Mouse (Mus musculus): Measurements from ENCODE around the gene Srsf5.
A peak's percentile ranks its signal among the peaks of the same experiment; 100 is the strongest.
"Not testable (repeated sequence)": the region's sequence is repeated elsewhere in the genome, so short reads cannot be mapped to it uniquely, and the experiment has no call there.

The Srsf5 gene

GRCm38 (mm10) chr12:80945334-80945995, at the start of gene Srsf5:
TSS of gene Srsf5 (plus strand) at chr12:80945504.
- DNase-seq (ENCODE audit: low read depth, low spot score): peak; percentile 98

GRCm38 (mm10) chr12:80909631-80910030, 35.7 kb upstream of the Srsf5 start:
- no peak for DNase-seq (ENCODE audit: low read depth, low spot score)

GRCm38 (mm10) chr12:80917764-80918163, 27.5 kb upstream of the Srsf5 start:
- DNase-seq (ENCODE audit: low read depth, low spot score): peak; percentile 76

- DNase-seq (ENCODE audit: low read depth, low spot score): no peak
Observed at GRCm38 (mm10) chr12:80921301-80921700, 24.0 kb upstream of the Srsf5 start.

GRCm38 (mm10) chr12:80922869-80923268, 22.4 kb upstream of the Srsf5 start:
- DNase-seq (ENCODE audit: low read depth, low spot score): no peak

- no peak for DNase-seq (ENCODE audit: low read depth, low spot score)
Observed at GRCm38 (mm10) chr12:80923602-80924001, 21.7 kb upstream of the Srsf5 start.

- no peak for DNase-seq (ENCODE audit: low read depth, low spot score)
Observed at GRCm38 (mm10) chr12:80924205-80924604, 21.1 kb upstream of the Srsf5 start.

GRCm38 (mm10) chr12:80925919-80926318, 19.4 kb upstream of the Srsf5 start:
- DNase-seq (ENCODE audit: low read depth, low spot score): no peak

- no peak for DNase-seq (ENCODE audit: low read depth, low spot score)
Observed at GRCm38 (mm10) chr12:80926550-80926949, 18.8 kb upstream of the Srsf5 start.

GRCm38 (mm10) chr12:80927518-80927917, 17.8 kb upstream of the Srsf5 start:
- no peak for DNase-seq (ENCODE audit: low read depth, low spot score)

- no peak for DNase-seq (ENCODE audit: low read depth, low spot score)
Observed at GRCm38 (mm10) chr12:80928881-80929280, 16.4 kb upstream of the Srsf5 start.

GRCm38 (mm10) chr12:80930141-80930540, 15.2 kb upstream of the Srsf5 start:
- DNase-seq (ENCODE audit: low read depth, low spot score): no peak

- DNase-seq (ENCODE audit: low read depth, low spot score): no peak
Observed at GRCm38 (mm10) chr12:80931402-80932140, 13.7 kb upstream of the Srsf5 start.

- DNase-seq (ENCODE audit: low read depth, low spot score): no peak
Observed at GRCm38 (mm10) chr12:80932865-80933264, 12.4 kb upstream of the Srsf5 start.

- no peak for DNase-seq (ENCODE audit: low read depth, low spot score)
Observed at GRCm38 (mm10) chr12:80936751-80937150, 8.6 kb upstream of the Srsf5 start.

- DNase-seq (ENCODE audit: low read depth, low spot score): no peak
Observed at GRCm38 (mm10) chr12:80937331-80938029, 7.8 kb upstream of the Srsf5 start.

- no peak for DNase-seq (ENCODE audit: low read depth, low spot score)
Observed at GRCm38 (mm10) chr12:80938642-80939041, 6.7 kb upstream of the Srsf5 start.

GRCm38 (mm10) chr12:80939165-80939564, 6.1 kb upstream of the Srsf5 start:
- no peak for DNase-seq (ENCODE audit: low read depth, low spot score)

GRCm38 (mm10) chr12:80941886-80942285, 3.4 kb upstream of the Srsf5 start:
- DNase-seq (ENCODE audit: low read depth, low spot score): no peak

GRCm38 (mm10) chr12:80943395-80943794, 1.9 kb upstream of the Srsf5 start:
- DNase-seq (ENCODE audit: low read depth, low spot score): no peak

GRCm38 (mm10) chr12:80944204-80944603, 1.1 kb upstream of the Srsf5 start:
- DNase-seq (ENCODE audit: low read depth, low spot score): no peak

- not testable (repeated sequence) for DNase-seq (ENCODE audit: low read depth, low spot score)
Observed at GRCm38 (mm10) chr12:80944963-80945333, 356 bp upstream of the Srsf5 start.

GRCm38 (mm10) chr12:80945996-80946355, 672 bp downstream of the Srsf5 start:
- DNase-seq (ENCODE audit: low read depth, low spot score): peak; percentile 96
